Mouse (Mus musculus) fibroblast of lung, adult 2 months (primary cell): ENCODE measurements around the gene Sytl3.
"Not testable (repeated sequence)": the region's sequence is repeated elsewhere in the genome, so short reads cannot be mapped to it uniquely, and the experiment has no call there.

Source experiments
- DNase-seq: peaks from one replicate; pipeline ENCODE4 v3.0.0-alpha.2; 2011; ENCODE audit warnings: low read depth

Gene Sytl3

DNA sequence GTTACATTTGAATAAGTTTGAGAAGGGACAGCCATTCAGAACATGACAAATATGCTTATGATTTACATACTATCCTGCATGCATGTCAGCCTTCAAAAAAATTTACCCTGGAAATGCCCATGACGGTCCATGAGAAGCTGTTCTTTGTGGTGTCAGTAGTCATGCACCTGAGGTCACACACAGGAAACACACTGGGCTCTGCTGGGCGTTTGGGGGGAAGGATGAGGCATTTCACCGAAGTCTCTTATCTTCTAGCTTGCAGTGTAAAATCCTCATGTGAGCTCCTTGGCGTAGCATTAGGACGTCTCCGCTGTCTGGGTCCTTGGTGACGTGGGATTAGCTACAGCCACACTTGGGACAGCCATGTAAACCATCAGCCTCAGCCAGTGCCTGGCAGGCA lies at the start of gene Sytl3:
Gene Sytl3, plus strand, starts transcription at position 293 of the 400 bp plus-strand sequence.
- DNase-seq, result not testable (repeated sequence)

DNA sequence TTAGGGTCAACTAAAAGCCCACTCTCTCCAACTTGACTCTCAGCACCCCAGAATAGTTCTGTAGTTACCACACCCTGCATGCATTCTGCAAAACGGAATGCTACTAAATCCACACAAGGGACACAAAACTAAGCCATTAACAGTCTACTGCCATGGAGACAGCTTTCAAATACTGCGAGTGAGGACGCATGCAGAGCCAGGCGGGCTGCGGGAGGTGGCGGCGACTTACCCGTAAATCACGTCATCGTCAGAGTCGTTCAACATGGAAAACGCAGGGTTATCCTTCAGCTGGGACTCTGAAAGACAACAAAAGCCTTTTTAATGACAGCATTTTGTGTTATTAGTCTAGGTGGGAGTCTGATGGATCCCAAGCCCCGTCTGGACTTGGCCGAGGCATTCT lies 45.4 kb upstream of the Sytl3 start:
- DNase-seq, result not testable (repeated sequence)

DNA sequence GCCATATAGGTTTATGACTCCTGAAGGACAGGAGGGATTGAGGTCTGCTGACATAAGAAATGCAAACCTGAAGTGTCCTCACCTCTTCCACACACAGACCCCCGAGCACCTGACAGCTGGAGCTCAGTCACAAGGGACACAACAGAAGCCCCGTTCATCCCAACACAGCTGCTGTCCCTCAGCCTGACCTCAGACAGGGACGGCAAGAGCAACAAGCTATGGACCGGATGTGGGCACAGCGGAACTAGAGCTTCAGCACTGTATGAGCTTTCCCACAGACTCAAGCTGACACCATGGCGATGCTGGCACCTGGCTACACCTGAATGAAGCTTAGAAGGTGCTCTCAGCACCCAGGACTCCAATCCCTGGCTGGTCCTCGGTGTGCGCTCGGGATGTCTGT lies 44.6 kb upstream of the Sytl3 start:
- DNase-seq, result not testable (repeated sequence)

DNA sequence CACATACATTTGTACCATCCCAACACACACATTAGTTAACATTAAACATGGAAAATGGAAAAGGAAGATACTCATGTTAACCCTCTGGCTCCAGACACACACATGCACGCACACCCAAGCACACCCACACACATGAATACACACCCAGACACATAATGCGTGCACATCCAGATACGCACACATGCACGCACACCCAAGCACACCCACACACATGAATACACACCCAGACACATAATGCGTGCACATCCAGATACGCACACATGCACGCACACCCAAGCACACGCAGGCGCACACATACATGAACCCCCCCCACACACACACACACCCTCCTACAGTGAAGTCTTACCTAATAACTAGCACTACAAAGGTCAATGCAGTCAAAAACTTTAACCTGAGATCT lies 42.2 kb upstream of the Sytl3 start:
- not testable (repeated sequence) for DNase-seq

DNA sequence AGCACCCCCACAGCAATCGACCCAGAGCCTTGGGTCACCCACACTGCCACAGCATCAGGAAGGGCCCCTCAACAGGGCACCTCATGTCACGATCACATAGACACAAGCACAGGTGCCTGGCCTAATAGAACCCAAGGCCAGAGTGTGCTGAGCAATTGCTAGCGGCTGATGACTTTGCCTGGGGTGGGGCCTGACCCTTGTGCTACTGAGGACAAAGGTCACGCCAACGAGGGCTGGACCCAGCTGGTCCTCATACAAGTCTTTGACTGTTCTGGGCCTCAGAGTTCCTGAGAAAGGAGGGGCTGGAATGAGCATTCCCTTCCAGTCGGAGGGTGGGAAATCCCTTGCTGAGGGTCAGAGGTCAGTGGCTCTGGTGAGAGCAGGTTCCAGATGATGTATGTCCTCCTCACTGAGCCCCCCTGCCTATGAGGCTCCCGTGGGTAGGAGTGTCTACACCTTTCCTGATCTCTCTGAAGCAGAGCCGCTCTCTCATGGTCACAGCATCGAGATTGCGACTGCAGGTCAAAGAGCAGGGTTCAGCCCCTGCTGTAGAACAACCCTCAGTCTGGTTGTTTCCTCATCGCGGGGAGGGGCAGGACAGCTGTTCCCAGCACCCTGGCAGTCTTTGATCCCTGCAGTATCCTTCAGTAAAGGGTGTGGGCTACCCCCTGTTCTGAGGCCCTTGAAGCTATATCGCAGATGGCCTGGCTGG lies 41.0 kb upstream of the Sytl3 start:
- DNase-seq, result not testable (repeated sequence)

DNA sequence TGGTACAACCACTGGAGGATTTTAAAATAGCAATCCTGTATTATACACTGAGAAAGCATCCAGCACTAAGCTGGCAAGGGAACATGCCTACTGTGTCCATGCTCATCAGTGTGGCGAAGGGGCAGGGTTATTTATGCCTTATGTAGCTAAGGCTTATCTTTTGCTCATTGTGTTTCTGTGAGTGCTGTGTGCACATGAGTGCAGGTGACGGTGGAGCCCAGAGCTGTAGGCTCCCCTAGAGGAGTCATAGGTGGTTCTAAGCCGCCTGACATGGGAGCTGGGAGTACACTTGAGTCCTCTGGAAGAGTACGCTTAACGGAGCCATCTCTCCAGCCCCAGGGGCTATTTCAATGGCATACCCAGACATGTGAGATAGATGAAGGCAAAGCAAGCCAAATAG lies 39.6 kb upstream of the Sytl3 start:
- not testable (repeated sequence) for DNase-seq

DNA sequence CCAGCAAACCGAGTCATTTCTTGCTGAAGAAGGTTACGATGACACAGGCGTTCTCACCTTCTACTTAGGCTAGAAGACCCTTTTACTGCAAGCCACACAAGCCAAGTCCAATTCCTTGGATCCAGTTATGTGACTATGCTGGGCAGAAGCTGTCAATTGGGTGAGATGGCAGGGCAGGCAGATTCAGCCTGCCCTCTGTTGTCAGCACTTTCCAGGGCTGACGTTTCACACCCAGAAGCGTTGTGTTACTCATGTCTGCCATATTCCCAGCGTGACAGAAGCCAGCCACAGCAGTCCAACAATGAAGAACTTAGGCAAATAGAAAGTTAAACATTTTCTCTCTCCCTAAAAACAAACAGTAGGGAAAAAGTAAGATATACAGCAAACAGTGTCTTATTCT lies 38.9 kb upstream of the Sytl3 start:
- not testable (repeated sequence) for DNase-seq

DNA sequence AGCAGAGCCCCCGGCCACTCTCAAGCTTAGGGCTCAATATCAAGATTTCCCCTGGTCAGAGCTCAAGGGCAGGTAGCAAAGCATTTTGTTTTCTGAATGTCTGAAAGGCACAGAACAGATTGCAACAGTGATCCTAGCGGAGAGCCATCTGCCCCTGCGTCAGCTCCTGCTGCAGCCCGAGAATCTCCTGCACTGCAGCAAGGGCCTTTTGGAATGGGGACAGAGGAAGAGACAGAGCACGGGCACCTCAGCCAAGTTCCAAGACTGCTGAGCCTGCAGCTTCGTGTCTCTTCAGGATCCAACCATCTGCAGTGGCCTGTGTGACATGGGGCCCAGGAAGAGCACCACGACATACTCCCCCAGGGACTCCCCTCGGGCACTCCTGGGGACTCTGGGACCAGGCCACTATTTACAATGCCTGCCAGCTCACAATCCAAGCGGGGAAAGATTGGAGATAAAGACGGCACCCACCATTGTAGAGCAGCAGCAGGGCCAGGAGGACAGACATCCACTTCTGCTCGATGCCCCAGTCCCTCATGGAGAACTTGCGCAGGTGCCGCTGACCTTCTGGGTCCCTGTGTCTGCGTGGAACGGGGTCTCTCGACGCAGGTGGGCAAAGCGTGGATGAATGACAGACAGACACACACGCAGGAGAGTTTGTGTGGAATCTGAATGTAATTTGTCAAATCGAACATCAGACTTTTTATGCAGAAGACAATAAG lies 38.0 kb upstream of the Sytl3 start:
- DNase-seq, result not testable (repeated sequence)

DNA sequence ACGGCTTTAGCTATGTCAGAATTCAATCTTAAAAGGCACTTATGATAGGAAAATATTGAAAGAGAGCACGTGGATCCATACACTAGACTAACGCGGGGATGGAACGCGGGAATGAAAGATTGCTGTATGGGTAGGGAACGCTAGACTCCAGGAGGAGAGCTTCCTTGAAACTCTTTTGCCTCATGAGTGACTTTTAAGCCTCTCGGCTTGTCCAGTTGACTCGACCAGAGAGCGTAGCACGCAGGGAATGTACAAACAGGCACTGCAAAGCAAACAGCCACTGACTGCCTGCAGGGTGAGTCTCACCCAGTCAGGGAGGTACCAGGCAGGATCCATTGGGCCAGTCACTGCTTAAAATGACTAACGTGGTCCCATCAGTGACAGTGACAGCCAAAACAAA lies 36.9 kb upstream of the Sytl3 start:
- DNase-seq, result not testable (repeated sequence)

DNA sequence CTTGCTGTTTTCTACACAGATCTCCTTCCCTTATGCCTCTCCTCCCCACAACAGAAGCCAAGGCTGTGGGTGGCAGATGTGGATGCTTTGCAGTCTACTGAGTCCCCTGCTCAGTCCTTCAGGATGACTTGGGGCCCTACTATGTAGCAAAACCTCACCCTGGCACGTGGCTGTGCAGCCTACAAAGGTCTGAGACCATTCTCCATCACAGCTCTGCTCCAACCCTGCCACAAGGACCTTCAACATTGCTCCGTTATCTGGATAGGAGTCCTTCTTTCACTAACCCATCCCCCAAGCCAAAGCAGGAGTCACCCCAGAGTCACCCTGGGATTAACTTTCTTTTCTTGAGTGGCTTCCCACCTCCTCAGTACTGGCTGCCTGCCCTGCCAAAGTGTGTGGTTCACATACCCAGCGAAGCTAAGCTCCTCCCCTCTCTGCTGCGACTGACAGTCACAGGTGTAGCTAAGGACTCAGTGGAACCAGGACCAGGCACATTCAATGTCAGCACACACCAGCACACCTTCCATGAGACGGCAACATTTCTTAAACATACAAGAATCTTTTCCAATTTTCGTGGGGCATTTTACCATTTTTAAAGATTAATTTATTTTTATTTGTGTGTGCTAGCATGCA lies 33.9 kb upstream of the Sytl3 start:
- not testable (repeated sequence) for DNase-seq

DNA sequence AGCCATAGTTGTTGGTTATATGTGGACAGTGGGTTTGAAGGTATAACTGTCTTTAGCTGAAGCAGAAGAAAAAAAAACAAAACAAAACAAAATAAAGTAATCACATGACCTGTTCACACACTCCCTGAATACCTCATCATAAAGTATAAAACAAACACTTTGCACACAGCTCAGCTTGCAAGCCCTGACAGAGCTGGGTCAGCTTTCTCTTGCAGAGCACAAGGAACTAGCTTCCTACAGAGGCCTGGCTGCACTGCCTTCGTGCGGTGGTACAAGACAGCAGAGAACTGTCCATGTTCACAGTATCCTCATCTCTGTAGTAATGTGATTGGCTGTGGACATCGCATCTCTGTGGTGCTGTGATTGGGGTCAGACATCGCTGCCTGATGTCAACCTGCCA lies 28.5 kb upstream of the Sytl3 start:
- DNase-seq, result not testable (repeated sequence)

DNA sequence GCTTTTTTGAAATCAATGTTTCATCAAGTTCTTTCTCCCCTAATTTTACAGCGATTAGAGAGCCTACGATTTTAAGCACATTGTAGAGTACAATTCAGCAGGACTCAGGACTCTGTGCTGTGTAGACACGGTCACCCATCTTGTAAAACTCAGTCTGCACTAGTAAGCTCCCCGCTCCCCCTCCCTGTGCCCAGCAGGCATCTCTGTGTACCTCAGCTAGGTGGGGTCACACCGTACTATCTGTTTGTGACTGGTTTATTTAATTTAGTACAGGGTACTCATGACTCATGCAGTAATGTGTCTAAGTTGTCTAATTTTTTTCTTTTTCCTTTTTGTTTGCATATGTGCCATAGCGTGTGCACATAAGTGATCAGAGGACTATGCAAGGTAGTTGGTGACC lies 26.0 kb upstream of the Sytl3 start:
- not testable (repeated sequence) for DNase-seq

DNA sequence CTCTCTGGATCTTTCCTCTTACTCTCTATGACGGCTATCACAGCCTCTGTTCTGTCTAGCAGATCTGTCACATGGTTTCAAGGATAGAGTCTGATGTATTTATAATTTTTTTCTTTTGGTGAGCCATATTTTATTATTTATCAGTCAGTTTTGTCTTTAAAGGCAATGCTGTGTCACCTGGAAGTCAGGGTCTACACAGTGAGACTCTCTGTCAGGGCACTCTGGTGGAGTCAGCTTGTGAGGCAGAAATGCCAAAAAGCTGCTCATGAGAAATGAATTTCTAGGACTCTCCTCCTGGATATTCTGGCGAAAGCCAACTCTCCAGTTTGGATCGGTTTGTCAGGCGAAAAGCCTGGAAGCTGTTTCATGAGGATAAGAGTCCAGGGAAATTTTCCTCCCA lies 23.1 kb upstream of the Sytl3 start:
- not testable (repeated sequence) for DNase-seq

DNA sequence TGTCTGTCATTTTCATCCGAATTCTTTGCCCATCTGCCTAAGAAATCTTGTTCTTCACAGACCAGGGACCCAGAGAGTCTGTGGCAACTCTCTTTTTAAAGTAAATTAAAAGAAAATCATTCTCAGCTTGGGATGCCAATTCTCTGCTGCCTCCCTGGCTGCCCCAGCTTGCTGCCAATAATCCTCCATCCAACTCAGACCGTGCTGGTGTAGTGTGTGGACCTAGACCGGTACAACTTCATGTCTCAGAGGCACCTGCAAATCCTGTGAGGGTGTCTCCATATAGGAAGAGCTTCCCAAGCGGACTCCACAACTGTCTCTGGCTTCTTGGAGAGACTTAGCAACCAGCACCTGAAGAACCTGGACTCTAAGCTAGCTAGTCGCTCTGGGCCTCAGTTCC lies 22.0 kb upstream of the Sytl3 start:
- no peak for DNase-seq

DNA sequence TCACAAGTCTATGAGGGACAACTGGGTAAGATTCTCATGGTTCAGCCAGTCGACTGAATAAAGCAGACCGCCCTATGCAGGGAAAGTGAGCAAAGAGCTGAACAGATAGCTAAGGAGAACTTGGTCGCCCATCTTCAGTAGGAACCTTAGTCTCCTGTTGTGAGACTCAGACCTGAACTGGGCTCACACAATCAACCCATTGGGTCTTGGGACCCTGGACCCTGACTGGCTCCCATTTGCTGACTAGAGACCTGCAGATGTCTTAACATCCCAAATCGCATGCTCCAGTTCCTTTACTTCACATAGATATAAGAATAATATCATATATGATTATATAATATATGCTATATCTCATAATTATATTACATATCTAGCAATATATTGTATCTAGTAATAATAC lies 21.5 kb upstream of the Sytl3 start:
- DNase-seq, result not testable (repeated sequence)

DNA sequence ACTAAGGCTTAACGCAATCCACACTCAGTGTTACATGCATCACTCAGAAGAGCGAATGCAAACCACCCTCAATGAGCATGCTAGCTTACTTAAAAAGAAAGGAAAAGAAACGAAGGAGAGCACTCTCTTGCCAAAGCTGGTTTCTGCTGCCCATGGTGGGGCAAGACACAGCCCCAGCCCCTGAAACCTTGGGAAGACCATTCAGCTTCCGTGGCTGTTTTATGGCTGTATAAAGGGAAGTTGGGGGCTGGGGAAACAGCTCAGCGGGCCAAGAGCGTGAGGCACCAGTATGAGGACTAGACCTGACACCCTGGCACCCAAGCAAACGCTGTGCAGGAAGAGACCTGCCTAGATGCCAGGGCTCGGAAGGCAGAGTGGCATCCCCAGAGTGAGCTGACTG lies 20.4 kb upstream of the Sytl3 start:
- not testable (repeated sequence) for DNase-seq

DNA sequence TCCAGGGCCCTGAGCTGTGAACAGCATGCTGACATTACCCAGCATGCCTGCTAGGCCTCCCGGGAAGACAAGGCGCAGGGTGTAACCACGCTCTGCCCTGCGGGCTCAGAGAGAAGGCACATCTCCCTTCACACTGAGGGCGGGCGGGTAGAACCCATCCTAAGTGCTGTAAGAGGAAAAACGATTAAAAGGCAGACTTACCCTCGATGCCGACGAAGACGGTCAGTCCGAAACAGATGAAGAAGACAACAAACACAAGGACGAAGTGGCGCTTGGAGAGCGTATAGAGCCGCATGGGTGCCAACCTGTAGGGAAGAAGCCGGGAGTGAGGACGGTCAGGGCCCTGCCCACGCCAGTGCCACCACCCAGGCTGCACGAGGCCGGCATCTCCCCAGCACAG lies 19.4 kb upstream of the Sytl3 start:
- DNase-seq, result not testable (repeated sequence)

DNA sequence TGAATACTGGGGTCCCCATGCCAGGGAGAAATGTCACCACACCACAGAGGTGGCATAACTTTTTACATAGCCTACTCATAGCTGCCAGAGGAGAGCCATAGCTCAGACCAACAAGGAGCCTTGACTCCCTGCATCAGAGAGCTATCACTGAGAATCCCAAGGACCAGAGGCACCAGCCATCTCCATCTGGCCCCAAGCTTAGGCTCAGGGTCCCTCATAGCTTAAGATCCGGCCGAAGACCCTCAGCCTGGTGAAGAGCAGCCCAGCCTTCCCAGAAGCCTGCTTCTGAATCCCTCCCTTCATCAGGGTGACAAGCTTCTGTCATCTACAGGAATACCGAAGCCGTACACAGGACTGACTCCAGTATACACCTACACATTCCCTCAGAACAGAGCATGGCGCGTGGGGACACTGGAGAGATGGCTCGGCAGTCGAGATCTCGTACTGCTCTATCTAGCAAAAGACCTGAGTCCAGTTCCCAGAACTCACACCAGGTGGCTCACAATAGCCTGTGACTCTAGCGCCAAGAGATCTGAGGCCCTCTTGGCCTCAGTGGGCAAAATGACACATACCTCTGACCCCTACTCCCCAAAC lies 18.8 kb upstream of the Sytl3 start:
- not testable (repeated sequence) for DNase-seq

DNA sequence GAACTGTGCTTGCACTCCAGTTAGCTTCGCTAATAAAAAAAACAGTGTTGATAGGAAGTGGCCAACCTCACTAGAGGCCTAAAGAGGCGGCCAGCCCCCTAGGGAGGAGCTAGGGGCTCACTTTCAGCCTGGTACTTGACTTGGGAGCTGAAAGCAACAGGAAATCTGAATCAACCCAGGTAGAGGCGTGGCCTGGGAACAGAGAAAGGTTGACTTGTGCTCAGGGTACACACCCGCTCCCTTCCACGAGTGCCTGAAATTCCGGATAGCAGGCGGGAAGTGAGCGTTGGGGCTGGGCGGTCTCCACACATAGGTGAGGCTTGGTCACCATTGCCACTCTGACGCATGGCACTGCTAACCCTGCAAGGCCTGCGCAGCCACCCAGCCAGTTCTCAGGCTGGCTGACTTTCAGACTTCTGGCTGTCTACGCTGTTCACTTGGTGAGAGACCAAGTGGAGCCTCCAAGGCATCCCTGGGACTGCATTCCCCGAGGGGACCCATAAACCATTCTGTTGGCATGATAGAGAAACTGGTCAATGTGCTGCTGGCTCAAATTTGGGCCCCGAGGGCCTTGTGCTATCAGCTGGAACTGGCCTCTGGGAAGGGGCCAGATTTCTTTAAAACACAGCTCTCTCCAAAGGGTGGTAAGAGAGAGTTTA lies 18.0 kb upstream of the Sytl3 start:
- not testable (repeated sequence) for DNase-seq

DNA sequence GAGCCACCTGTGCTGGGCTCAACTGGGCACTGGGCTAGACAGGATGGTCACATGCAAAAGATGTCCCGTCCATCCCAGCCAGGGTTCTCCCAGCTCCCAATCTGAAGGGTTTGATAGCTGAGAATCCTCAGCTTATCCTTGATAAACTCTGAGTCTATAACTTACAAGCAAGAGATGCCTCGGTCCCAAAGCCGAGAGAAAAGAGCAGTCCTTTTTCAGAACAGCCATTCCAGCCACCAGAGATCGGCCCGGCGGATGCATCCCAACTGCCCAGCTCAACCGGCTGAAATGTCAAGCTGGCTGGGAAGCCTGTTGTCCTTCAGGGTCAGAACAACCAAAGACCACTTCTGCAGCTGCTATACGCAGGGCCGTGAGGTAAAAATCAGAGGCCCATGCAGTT lies 14.7 kb upstream of the Sytl3 start:
- not testable (repeated sequence) for DNase-seq

DNA sequence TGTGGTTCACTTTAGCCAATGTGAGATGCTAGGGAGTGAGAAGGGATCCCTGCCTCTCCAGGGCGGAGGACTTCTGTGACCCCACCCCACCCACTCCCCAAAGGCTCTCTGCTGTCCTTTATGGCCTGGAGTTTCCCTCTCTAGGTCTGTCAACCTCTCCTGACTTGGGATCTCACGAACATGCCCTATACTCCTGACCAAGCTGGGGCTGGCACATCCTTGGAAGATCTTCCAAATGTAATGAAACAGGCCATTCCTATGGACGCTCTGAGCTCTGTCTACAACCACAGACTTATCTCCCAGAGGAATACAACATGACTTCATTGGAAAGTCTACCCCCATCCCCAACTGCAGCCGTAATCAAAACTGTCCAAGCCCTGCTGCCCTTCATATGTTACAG lies 14.2 kb upstream of the Sytl3 start:
- not testable (repeated sequence) for DNase-seq

DNA sequence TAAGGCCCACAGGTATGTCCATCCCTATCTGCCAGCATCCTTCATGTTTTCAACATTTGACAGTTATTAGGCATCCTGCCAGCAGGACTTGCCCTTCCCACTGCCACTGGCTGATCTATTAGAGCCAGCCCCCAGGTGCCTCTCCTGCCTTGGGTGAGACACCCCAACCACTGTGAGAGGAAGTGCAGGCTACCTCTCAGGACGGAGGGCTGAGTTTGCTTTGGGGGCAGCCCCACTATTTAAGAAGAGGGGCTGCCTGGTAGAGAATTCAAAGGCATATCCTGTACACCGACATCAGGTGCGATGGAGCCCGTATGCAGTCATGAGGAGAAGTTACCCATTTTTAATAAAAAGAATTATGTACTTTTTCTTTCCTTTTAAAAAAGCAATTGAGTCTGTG lies 13.2 kb upstream of the Sytl3 start:
- not testable (repeated sequence) for DNase-seq
